Mouse (Mus musculus): ENCODE data around the gene Tenm2.

The Tenm2 gene

DNA sequence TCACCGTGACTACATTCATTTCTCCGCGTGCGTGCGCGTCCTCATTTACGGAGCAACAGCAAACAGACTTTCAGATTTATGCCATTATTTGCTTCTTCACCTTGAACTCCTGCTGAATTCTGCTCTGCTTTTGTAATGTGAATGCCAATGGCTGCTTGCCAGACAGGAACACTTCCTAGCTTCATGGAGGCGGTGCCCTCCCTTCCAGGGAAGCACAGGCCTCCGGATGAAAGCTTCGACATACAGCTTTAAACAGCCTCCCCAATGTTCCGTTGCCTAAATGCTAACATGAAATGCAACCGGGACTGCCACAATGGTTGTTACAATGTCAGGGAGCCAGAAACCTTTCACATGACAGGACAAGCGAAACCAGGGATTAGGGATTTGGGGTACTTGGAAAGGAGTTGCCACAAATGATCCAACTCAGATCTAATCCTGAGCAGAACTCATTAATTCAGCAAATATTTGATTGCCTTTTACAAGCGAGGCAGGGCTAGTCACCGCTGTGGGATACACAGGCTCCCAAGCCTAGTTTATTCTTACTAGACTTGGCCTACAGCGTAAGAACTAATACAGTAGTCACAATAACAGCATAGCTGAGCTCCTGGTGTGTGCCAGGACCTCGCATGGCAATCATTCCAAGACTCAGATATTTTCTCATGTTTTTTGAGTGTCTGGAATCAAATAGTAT is 970.8 kb downstream of the Tenm2 start:
- DNase-seq (ENCODE audit: low spot score) = peak; percentile 15

DNA sequence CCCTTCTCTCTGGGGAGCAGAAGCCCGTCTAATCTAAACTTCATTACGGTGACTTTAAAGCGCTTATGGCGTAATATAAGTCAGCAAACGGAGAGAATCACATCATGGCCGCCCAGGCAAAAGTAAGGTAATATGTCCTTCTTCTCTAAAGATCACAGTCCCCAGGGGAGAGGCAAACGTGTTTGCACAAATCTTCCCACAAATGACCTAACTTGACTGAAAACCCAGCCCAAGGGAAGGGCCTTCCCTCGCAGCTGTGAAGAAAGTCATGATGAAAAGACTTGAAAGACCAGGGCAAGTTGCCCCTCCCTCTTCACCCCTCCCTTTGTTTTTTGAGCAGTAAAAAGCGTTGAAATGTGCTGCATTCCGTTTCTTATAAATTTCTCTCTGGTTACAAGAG is 971.9 kb downstream of the Tenm2 start:
- DNase-seq (ENCODE audit: low spot score) = no peak

DNA sequence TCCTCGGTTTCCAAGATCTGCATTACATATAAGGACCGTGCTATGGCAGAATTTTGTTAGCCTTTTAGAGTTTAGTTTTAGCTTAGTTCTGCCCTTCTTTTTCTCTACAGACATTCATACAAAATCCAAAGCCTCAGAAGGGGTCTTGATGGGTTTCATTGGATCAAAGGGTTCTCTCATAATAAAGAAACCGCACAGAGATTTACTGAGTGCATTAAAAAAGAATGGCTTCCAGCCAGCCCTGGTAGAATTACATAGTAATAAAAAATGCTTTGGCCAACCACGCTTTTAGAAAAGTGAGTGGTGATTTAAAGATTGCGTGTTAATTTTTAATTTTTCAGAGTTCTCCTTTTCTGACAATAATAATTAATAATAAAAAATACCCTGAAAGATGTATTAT is 978.6 kb downstream of the Tenm2 start:
- DNase-seq (ENCODE audit: low spot score) = no peak

DNA sequence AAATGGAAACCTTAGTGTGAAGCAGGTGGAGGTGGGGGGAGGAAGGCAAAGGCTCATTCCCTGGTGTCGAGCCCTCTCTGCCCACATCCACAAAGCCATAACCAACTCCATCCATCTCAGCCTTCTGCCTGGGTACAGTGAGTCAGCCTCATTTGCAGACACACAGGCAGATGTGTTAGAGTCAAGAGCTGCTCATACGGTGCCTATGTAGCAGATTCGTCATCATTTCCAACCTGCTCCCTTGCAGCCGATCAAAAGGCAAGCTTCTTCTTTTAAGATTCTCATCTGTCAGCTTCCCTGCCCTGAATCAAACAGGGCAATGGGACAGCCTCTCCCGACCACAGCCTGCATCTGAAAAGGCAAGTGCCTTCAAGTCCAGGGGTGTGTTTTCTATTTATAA is 979.0 kb downstream of the Tenm2 start:
- DNase-seq (ENCODE audit: low spot score) = no peak

DNA sequence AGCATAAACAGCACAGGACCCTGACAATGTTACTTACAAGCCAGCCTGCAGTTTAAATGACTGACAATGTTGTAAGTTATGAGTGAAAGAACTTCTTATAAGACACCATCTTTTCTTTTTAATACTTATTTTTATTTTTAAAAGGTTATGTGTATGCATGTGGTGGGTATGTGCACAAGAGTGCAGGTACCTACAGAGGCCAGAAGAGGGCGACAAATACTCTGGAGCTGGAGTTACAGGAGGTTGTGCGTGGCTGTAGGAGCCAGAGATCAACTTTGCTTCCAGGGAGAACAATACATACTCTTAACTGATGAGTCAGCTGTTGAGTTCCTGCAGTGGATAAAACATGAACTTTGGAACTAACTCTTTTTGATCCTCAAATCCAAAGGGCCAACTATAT is 981.7 kb downstream of the Tenm2 start:
- DNase-seq (ENCODE audit: low spot score) = no peak

DNA sequence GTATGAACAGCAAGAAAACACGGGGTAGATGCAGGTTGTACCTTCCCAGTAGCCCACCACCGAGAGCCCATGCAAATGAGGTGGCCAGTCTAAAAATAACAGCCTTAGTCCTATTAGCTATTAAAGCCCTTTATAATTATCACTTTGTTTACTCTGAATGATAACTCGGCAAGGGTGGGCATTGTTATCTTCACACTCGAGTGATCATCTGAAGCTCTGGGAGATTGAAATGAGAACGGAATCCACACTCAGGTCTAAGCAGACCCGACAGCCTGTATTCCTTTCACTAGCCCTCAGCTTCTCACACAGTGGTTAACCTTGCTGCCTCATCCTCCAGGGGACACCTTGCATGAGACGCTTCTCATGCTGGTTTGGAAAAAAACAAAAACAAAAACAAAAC is 985.7 kb downstream of the Tenm2 start:
- no peak for DNase-seq (ENCODE audit: low spot score)

DNA sequence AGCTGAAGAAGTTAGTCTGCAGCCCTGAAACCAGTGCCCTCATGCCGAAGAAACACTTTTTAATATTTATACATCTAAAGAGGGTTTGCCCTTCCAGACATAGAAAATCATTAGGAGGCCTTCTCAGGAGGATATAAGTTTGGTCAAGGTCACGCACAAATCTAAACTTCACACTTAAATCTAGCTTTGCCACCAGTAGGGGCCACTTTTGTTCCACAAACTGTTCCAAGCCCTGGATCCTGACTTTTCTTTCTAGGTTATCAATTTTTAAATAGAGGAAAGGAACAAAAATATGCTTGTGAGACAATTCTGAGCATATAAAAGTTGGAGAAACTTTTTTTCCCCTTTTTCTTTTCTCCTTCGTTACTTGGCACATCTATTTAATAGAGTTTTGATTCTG is 989.6 kb downstream of the Tenm2 start:
- DNase-seq (ENCODE audit: low spot score) = no peak

DNA sequence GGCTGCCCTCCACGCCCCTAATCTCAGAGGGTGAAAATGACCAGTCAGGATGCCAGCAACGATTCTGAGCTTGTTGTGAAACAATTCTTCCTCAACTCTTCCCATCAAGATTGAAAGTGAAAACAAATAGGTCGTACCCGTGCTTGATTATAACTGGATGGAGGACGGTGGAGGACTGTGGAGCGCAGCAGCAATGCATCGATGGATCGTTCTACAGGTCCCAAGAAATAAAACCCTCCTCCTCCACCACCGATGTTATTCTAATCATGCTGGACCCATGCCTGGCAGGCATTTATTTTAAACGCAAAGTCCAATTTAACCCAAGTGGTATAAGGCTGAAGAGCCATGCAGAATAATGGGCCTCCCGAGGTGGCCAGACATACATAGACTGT is 991.3 kb downstream of the Tenm2 start:
- DNase-seq (ENCODE audit: low spot score) = no peak

DNA sequence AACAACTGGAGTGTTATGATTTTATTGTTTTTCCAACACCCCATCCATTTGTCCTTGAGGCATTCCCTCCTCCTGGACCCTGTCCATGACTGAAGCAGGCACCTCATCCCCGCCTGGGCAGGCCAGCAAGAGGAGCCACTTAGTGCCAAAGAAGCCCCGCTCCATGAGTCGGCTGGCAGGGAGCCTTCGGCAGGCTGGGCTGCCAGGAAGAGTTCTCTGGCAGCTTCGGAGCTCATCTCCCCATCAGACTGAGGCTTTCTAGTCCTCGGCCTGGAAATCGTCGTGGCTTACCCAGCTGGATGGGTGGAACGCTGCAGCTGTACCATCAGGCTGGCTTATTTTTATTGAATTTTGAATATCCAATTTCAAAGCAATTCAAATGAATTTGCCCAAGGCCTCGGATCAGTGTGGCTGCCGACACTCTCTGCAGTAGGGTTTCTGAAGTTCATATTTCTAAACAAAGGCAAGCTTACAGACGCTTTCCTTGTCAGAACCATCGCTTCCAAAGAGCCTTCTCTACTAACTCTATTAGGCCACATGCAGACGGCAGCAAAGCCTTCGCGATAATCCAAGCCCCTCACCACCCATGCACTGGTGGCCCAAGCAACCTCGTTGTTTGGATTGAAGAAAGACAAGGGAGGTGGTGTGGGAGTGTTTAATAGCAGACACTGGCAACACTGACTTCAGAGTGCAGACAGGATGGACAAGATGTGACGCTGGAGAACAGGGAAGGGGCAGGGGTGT is 991.8 kb downstream of the Tenm2 start:
- peak; percentile 70 for DNase-seq (ENCODE audit: low spot score)

DNA sequence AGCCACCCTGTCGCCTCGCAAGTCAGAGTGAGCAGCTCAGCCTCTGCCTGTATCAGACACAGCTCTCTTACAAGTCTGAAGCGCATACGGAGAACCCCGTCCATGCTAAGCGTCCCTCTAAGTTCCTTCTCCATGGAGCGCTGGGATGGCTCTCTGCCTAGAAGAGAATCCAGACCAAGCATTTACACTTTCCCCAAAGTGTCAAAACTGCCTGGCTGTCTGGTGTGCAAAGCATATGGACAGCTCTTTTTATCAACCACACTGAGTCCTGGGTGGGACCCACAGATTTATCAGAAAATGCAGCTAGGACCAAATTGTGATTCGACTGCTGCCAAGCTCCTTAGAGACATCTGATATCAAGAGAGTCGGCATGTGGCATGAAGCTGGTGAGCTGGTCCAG is 996.9 kb downstream of the Tenm2 start:
- DNase-seq (ENCODE audit: low spot score) = no peak

DNA sequence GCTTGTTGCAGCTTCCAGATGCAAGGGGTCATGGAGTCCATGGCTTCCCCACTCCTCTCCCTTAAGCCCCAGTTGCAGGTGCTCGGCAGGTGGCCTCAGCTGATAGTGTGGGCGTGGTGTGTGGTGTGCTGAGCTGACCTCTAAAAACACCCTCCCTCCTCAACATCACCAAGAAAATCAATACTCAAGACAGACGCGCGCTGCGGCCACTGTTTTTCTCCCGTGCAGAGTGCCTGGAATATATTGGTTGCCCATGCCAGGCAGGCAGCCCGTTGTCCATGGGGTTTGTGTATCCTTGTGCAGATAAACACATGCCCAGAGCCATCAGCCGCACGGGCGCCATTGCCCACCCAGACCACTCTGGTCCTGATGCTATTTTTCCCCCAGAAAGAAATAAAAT is 1007.1 kb downstream of the Tenm2 start:
- no peak for DNase-seq (ENCODE audit: low spot score)

DNA sequence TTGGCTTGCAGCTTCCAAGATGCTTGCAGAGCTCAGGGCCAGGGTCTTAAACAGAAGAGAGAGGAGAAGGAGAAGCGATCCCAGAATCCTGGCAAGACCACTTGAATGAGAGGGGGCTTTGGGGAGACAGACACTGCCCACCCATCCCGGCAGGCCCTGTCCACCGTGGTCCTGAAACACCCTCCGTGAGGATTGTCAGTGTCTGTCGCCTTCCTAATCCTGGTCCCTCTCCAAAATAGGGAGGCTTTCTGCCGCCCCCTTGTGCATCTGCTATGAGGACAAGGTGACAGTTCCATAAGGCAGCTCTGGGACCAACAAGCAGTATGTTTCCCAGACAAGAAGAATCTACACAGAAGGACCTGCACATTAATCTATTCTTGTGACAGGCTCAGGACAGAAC is 1007.6 kb downstream of the Tenm2 start:
- DNase-seq (ENCODE audit: low spot score) = no peak

DNA sequence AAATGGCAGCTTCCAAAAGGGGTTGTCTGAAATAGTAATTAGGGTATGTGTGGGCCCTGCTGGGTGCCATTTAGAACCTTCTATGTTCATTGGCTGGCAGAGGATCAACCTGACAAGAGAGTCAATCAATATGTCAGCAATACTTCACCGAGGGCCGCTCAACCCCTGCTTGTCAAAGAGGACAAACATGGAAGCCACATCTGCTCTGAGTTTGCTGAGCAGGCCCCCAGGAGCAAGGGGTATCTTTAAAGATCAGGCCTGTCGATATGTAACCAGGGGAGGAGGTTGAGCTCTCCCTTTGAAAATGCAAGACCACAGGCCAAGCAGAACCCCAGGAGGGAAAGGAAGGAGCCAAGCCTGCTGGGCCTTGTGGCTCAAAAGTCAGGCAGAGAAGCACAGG is 1009.7 kb downstream of the Tenm2 start:
- DNase-seq (ENCODE audit: low spot score) = no peak

DNA sequence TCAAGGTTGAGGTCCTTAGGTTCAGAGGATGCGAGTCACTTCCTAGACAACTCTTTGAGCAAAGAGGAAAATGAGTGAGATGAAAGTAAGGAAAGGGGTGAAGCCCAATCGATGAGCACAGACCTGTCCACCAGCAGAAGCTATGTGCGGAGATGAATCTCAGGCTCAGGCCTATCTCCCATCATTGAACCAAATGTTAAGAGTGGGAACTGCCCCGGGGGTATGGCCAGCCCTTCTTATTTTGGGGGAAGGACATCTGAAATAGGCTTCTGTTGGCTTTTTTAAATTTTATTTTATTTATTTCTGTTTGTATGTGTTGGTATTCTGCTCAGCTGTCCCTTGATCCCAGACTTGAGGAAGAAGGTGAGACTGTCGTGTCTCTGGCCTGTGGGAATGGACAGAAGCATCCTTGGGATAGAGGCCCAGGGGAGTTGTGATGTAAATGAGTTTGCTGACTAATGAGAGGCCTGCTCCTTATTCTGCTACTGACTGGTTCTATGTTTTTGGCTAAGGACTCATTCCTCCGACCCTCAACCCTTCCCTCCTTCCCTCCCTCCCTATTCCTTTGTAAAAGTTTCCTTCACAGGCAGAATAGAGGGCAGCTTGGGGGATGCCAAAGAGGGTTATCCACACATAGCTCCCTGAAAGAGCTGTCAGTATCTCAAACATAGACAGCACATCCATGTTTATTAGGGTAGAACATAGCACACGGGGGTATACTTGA is 1011.9 kb downstream of the Tenm2 start:
- DNase-seq (ENCODE audit: low spot score) = no peak

DNA sequence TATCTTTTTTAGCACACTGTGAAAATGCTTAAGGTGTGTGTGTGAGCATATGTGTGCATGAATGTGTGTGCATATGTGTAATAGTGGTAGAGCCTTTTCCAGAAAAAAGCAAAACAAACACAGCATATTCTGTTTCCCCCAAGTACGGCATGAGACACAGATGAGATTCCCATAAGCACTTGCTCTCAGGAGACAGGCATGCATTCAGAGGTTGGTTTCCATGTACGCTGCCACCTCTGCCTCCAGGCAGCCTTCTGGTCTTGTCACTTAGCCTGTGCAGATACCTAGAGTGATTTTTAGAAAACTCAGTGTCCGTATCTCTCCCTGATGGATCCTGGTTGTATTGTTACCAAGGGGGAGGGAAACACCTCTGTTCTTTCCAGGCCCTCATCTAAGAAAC is 1013.7 kb downstream of the Tenm2 start:
- DNase-seq (ENCODE audit: low spot score) = no peak

DNA sequence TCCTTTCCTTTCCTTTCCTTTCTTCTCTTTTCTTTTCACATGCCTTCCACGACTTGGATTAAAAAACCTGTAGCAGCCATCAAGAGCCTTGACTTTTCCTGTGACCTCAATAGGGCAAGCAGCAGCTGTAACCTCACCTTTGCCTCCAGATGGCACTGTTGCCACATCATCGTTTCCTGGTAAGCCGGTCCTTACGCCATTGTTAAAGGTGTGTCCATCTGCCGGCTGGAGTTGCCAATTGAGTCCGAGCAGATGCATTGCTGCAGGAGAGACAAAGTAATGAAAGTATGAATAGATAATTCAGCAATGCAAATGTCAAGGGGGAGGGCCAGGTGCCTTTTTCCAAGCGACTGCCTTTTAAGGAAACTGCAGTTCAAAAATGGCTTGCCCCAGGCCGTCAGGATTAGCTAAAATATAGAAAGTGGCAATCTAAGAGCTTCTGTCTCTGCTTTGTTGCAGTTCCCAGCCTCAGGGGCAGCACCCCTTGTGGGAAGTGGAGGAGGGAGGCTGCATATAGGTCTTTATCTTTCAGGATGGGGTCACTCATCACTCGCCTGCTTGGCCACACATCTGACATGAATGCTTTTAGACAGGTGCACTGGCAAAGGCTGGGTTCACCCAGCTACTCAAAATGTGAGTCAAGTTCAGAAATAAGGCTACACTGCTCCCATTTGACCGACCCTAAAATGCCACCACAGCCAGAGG is 1014.3 kb downstream of the Tenm2 start:
- peak; percentile 26 for DNase-seq (ENCODE audit: low spot score)

DNA sequence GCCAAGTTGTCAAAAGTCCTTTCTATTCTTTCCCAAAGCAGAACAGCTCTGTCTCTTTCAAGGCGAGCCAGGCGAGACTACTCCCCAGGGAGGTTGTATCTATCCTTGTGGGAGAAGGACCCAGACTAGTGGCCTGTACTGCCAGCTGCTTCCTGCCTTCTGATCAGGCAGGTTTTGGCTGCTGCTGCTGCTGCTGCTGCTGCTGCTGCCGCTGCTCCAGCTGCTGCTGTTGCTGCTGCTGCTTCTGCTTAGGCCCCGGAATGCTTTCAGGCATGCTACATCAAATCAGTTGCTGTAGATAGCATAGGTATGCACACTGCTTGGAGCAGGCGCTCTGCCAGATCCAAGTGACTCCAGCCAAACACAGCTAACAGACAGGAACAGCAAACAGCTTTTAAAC is 1015.1 kb downstream of the Tenm2 start:
- no peak for DNase-seq (ENCODE audit: low spot score)

DNA sequence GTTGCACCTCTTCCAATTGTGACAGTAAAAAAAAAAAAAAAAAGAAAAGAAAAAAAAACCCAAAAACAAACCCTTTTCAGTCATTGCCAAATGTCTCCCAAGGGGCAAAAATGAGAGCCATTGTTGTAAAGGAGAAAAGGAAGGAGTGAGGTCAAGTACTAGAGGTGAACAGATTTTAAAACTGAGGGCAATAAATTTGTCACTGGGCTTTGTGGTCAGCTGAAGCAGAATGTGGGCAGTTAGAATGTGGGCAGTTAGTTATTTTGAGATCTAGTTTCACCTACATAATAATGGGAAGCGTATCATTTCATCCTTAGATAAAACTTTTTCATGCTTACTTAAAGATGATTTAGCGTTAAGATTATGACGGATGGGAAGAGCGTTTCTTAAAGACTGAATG is 1016.2 kb downstream of the Tenm2 start:
- no peak for DNase-seq (ENCODE audit: low spot score)

DNA sequence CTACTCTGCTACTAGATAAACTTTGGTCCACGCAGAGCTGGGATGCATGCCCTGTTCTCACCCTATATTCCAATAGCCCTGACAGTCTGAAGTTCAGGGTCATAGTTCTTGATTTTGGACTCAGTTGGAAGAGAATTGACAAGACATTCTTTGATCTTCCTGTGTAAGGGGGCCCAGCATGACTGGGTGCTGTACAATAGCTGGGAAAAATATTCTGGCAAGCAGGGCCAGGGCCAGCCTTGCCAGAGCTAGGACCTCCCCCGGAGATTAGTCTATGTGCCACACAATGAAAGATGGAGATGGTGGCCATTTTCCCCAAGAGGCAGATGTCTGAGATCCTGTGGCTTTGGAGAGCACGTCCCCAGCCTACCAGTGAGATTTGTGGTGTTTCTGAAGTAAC is 1021.2 kb downstream of the Tenm2 start:
- no peak for DNase-seq (ENCODE audit: low spot score)

DNA sequence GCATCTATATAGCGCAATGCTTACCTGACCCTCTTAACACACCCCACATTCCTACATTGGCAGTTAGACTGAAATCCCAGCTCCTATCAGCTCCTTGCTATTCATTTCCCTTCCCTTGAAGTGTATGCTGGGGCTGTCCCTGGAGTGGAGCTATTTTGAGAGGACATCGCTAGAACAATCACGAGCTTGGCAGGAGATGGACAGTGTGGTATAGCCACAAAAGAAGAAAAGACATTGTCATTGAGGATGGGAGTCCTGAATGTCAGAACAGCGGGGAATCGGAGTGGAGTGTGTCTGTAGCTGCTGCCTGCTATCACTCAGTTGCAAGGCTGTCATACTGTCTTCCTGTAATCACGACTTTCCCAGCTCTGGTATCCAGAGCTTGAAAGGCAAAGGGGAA is 1031.4 kb downstream of the Tenm2 start:
- no peak for DNase-seq (ENCODE audit: low spot score)

DNA sequence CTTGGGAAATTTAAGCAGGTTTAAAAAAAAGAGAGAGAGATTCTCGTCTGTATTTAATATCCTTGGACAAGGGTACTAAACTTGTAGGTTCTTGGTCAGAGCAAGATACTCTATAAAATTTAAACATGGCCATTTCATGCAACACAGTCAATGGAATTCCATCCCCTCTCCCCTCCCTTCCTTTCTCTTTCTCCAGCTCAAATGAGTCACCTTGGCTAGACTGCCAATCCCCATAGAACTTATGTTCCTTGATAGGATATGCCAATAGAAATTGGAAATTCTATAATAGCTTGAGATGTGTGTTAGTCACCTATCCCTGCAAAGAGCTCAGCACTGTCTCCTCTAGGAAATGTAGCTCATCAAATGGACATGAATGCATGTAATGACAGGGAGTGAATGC is 1031.9 kb downstream of the Tenm2 start:
- DNase-seq (ENCODE audit: low spot score) = no peak

DNA sequence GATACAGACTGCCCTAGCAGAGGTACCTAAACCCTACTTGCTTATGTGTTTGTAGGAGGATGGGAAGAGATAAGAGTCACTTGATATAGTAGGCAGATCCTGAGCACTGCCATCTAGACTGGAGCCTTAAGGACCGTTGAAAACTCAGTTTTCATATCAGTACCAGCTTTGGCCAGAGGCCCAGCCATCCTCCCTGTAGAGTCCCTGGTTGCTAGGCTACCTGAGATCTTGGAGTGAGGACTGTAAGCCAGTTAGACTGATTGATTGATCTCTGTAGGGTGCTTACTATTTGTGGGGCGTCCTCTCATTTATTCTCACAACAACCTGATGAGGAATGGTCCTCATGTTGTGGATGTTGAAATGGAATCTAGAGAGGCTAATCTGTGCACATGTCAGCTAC is 1041.4 kb downstream of the Tenm2 start:
- DNase-seq (ENCODE audit: low spot score) = no peak

DNA sequence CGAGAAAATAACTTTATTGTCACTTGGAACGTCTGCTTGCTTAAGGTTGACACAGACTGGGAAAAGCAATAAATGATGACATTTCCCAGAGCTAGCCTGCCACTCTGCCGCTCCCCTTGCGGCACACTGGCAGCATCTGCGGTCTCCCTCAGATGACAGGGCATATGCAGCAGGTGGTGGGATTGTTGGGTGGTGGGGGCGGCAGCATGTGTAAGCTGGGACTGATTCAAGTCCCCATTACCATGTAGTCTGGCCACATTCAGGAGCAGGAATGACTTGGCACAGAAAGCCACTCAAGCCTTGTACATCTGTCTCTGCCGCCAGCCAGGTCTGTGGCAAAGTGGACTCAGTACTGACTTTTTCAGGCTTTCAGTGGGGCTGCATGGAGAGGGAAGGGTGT is 1059.7 kb downstream of the Tenm2 start:
- no peak for DNase-seq (ENCODE audit: low spot score)

All from ovary, adult 18-20 months (tissue).